Comparison of ENCODE assay signal across 23 mouse cellular contexts in genomic region chr17:3883146-3883545, GRCm38 (mm10).
DNase-seq lines count a peak whose midpoint lies in the region; ATAC-seq lines count a peak whose summit lies in the region.
"Had no signal": no experiment of that assay in that cellular context is flagged by ENCODE, and none has a peak within 500 bp of the region (broad histone marks: within the 10 kb centered on the region; RNA-seq: fewer than 3 reads in every experiment).

No protein-coding gene starts in this region.

- H3K4me2 ChIP-seq in neural tube, embryonic 15.5 days = no peak overlapping the region
- no peak overlapping the region for H3K4me2 ChIP-seq in neural tube, embryonic 12.5 days (replicated peaks)
- H3K4me2 ChIP-seq: embryonic facial prominence, embryonic 13.5 days; embryonic facial prominence, embryonic 15.5 days; forebrain, embryonic 12.5 days had no signal

- DNase-seq in embryo, embryonic 11 days = peak; percentile 27
- no peak for DNase-seq in embryo, embryonic 9.5 days (ENCODE audit: extremely low spot score)
- peak; percentile 19 for DNase-seq in neural tube, embryonic 10.5 days (ENCODE audit: extremely low spot score, low spot score)
- peak; percentile 58 for DNase-seq in mesoderm, embryonic 11.5 days (ENCODE audit: low read depth, low spot score)
- DNase-seq in kidney, adult 9 months = no peak
- no peak for DNase-seq in cerebellum, adult 9-11 months
- DNase-seq: adrenal gland, adult 2 months; adrenal gland, postnatal 10 days; adrenal gland, postnatal 25 days; cerebellum, adult 11-12 months; cerebellum, adult 2 months; cerebellum, adult 9-10 months; cerebellum, postnatal 14 days; cerebellum, postnatal 36 days had no signal

- H3K4me3 ChIP-seq in neural tube, embryonic 15.5 days (replicated peaks) = no peak overlapping the region
- no peak overlapping the region for H3K4me3 ChIP-seq in neural tube, embryonic 12.5 days
- H3K4me3 ChIP-seq: embryonic facial prominence, embryonic 13.5 days; embryonic facial prominence, embryonic 15.5 days; erythroblast, embryonic 14.5 days; forebrain, embryonic 10.5 days; forebrain, embryonic 12.5 days had no signal

- H3K36me3 ChIP-seq in neural tube, embryonic 15.5 days = no peaks in the 10 kb centered on the region
- H3K36me3 ChIP-seq in neural tube, embryonic 12.5 days = no peaks in the 10 kb centered on the region
- H3K36me3 ChIP-seq: embryonic facial prominence, embryonic 13.5 days; embryonic facial prominence, embryonic 15.5 days; forebrain, embryonic 10.5 days; forebrain, embryonic 12.5 days had no signal

- no peak overlapping the region for H3K27ac ChIP-seq in neural tube, embryonic 15.5 days (replicated peaks)
- H3K27ac ChIP-seq in neural tube, embryonic 12.5 days = no peak overlapping the region
- H3K27ac ChIP-seq: embryonic facial prominence, embryonic 13.5 days; embryonic facial prominence, embryonic 15.5 days; forebrain, embryonic 10.5 days; forebrain, embryonic 12.5 days had no signal

- H3K9me3 ChIP-seq in neural tube, embryonic 15.5 days (replicated peaks) = no peaks in the 10 kb centered on the region
- H3K9me3 ChIP-seq in neural tube, embryonic 12.5 days = no peaks in the 10 kb centered on the region
- H3K9me3 ChIP-seq: embryonic facial prominence, embryonic 13.5 days; embryonic facial prominence, embryonic 15.5 days; forebrain, embryonic 10.5 days; forebrain, embryonic 12.5 days had no signal

- H3K4me1 ChIP-seq in neural tube, embryonic 15.5 days = no peaks in the 10 kb centered on the region
- H3K4me1 ChIP-seq in neural tube, embryonic 12.5 days = no peaks in the 10 kb centered on the region
- H3K4me1 ChIP-seq: embryonic facial prominence, embryonic 13.5 days; embryonic facial prominence, embryonic 15.5 days; forebrain, embryonic 10.5 days; forebrain, embryonic 12.5 days had no signal

- H3K27me3 ChIP-seq in neural tube, embryonic 15.5 days (replicated peaks) = no peaks in the 10 kb centered on the region
- H3K27me3 ChIP-seq in neural tube, embryonic 12.5 days (replicated peaks) = no peaks in the 10 kb centered on the region
- H3K27me3 ChIP-seq: embryonic facial prominence, embryonic 13.5 days; embryonic facial prominence, embryonic 15.5 days; forebrain, embryonic 12.5 days had no signal

- 17% methylated on average over 1 of the region's 1 CpGs for WGBS in neural tube, embryonic 15.5 days
- 22% methylated on average over 1 of the region's 1 CpGs for WGBS in neural tube, embryonic 12.5 days

- H3K9ac ChIP-seq in neural tube, embryonic 15.5 days (replicated peaks) = no peak overlapping the region
- H3K9ac ChIP-seq in neural tube, embryonic 12.5 days = no peak overlapping the region
- H3K9ac ChIP-seq: embryonic facial prominence, embryonic 13.5 days; embryonic facial prominence, embryonic 15.5 days; forebrain, embryonic 12.5 days had no signal

- ATAC-seq in neural tube, embryonic 15.5 days (ENCODE audit: low FRiP score) = no peak
- peak; percentile 92 for ATAC-seq in neural tube, embryonic 12.5 days (ENCODE audit: low FRiP score, low read depth)
- ATAC-seq: forebrain, embryonic 14.5 days; forebrain, embryonic 16.5 days had no signal

Comparison
In these comparisons a context has a peak if more than half of its experiments do, and no peak if none do; other contexts are left out.
1. DNase-seq: peak in embryo, embryonic 11 days (single experiment), neural tube, embryonic 10.5 days (single experiment) and mesoderm, embryonic 11.5 days (single experiment); none in embryo, embryonic 9.5 days (single experiment), kidney, adult 9 months (single experiment) and cerebellum, adult 9-11 months (single experiment).